Mouse (Mus musculus) hindbrain, embryonic 13.5 days (tissue): ENCODE data around the gene Dusp22. TPM values are rescaled to one million over a fixed set of nuclear protein-coding genes. Genes with fewer than 3 reads are reported as not detected.
A peak's percentile ranks its signal among the peaks of the same experiment; 100 is the strongest.

Experiments used
- ATAC-seq: fragments of 200-750 bp; cut with Nextera tagmentation; 2 replicates; pipeline ENCODE4 v1.8.0; 2017; ENCODE audit warnings: moderate TSS enrichment; ENCODE audit not compliant: low FRiP score
- H3K27ac ChIP-seq: fragments of 300-500 bp; sonication (generic); 2 replicates; pipeline ENCODE4 v1.5.1; 2015; ENCODE audit warnings: inconsistent platforms, mild to moderate bottlenecking, moderate library complexity
- H3K27me3 ChIP-seq: fragments of 300-500 bp; sonication (generic); 2 replicates; pipeline ENCODE4 v1.6.1; 2015; ENCODE audit warnings: mild to moderate bottlenecking, inconsistent platforms
- H3K36me3 ChIP-seq: fragments of 300-500 bp; sonication (generic); 2 replicates; pipeline ENCODE4 v1.6.1; 2015; ENCODE audit warnings: mild to moderate bottlenecking, inconsistent platforms
- H3K4me1 ChIP-seq: fragments of 300-500 bp; sonication (generic); replicated peaks from 2 replicates; pipeline ENCODE4 v1.6.1; 2015; ENCODE audit warnings: inconsistent platforms
- H3K4me2 ChIP-seq: fragments of 300-500 bp; sonication (generic); 2 replicates; pipeline ENCODE4 v1.6.1; 2015; ENCODE audit warnings: inconsistent platforms, mild to moderate bottlenecking, moderate library complexity
- H3K4me3 ChIP-seq: fragments of 300-500 bp; sonication (generic); 2 replicates; pipeline ENCODE4 v1.5.1; 2015; ENCODE audit warnings: mild to moderate bottlenecking, inconsistent platforms
- H3K9ac ChIP-seq: fragments of 300-500 bp; sonication (generic); 2 replicates; pipeline ENCODE4 v1.6.1; 2015; ENCODE audit warnings: mild to moderate bottlenecking, inconsistent platforms
- H3K9me3 ChIP-seq: fragments of 300-500 bp; sonication (generic); 2 replicates; pipeline ENCODE4 v1.6.1; 2016; ENCODE audit warnings: inconsistent platforms
- WGBS: fragments of 180-500 bp; shearing (Covaris S2); methylation state at CpG from one replicate; pipeline ENCODE4 v1.1.7; 2015; 5-methylcytosine and 5-hydroxymethylcytosine counted together
- polyA plus RNA-seq: library from polyadenylated mRNA; unstranded; fragments of >200 nt; fragmentation: Nextera tagmentation; extraction: Ambion mirVana; gene quantifications from 2 replicates; pipeline ENCODE4 v1.2.1, GENCODE M21; 2015

Gene Dusp22
- polyA plus RNA-seq, 1 experiment from 2014 or later, result 19.6 TPM

DNA sequence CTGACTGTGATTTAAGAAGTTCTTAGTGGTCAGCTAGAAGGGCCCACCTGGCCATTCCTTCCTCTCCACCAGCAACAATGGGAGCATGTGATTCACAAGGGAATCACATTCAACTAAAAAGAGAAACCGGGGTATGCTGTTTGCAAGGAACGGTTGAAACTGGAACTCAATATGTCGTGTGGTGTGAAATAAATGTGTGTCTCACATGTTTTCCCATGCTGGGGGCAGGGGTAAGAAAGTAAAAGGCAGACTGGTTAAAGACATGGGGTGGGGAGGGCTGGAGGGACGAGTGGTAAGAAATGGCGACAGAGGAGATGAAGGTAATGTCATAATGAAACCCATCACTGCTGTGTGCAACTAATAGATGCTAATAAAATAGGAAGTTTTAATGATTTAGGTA lies 87.3 kb downstream of the Dusp22 start:
- H3K4me2 ChIP-seq, result no peak overlapping the region
- 78% methylated on average over 5 of the region's 5 CpGs for WGBS
- no peaks in the 10 kb centered on the region for H3K9me3 ChIP-seq
- peaks cover 24% of the 10 kb centered on the region for H3K4me1 ChIP-seq
- no peak overlapping the region for H3K27ac ChIP-seq
- peaks cover 61% of the 10 kb centered on the region for H3K27me3 ChIP-seq
- H3K4me3 ChIP-seq, result no peak overlapping the region
- H3K36me3 ChIP-seq, result no peaks in the 10 kb centered on the region
- no peak overlapping the region for H3K9ac ChIP-seq
- ATAC-seq, result no peak

DNA sequence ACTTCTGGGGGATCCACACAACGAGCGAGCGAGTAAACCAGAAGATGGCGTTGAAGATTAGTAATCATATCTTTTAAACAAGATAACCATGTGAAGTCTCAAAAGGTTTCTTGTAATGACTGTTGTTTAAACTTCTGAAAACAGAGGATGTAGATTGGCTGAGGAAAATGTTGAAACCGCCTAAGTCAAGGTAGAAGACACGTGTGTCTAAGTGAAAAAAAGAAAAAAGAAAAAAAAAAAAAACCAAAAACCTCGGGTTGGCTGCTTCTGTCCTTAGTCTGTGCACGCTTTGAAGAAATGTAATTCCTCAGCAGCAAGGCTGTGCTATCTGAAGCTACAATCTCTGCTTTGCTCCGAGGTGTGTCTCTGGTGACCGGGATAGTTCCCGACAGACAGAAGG lies 87.7 kb downstream of the Dusp22 start:
- H3K27me3 ChIP-seq, result peaks cover 65% of the 10 kb centered on the region
- H3K9me3 ChIP-seq, result no peaks in the 10 kb centered on the region
- H3K4me3 ChIP-seq, result no peak overlapping the region
- H3K4me2 ChIP-seq, result no peak overlapping the region
- 77% methylated on average over 11 of the region's 11 CpGs for WGBS
- no peak for ATAC-seq
- H3K27ac ChIP-seq, result no peak overlapping the region
- peaks cover 24% of the 10 kb centered on the region for H3K4me1 ChIP-seq
- no peak overlapping the region for H3K9ac ChIP-seq
- H3K36me3 ChIP-seq, result no peaks in the 10 kb centered on the region

GRCm38 (mm10) chr13:30748321-30748720 lies 88.5 kb downstream of the Dusp22 start:
- Histone ChIP-seq H3K27me3 (peaks cover 73% of the 10 kb centered on the region), H3K4me2 (peak overlapping the region; percentile 66; the same call in 1 of the 2 replicates), H3K4me1 (peaks cover 24% of the 10 kb centered on the region), H3K27ac (no peak overlapping the region), H3K4me3 (0 out of 2 replicates have a peak overlapping the region, but pooled peaks have one; percentile 38), H3K36me3 (no peaks in the 10 kb centered on the region), H3K9me3 (no peaks in the 10 kb centered on the region), H3K9ac (no peak overlapping the region)
- no peak for ATAC-seq
- WGBS, result 59% methylated on average over 11 of the region's 11 CpGs

DNA sequence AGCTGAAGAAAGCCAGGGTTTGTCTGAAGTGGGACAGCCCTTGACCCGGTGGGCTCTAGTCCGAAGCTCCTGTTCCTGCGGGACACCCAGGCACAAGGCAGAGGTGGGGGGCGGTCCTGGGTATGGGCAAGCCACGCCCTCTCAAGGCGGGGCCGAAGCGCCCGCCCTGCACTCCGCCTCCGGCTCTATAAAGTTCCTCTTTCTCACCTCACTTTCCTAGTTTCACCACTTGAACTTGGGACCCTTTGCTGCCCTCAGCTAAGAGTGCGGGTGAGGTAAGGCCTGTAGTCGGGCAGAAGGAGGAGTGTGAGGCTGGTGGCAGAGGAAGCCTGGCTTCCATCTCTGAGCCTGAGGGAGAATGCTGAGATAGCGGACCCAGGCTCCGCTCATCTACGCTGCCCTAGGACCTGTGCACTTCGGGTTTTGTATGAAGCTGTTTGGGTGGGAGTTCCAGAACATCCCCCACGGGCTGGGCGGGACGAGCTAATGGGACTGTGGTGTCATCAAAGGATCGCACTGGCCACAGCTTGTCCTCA lies 89.3 kb downstream of the Dusp22 start, which contains the start of gene Irf4:
Gene Irf4, plus strand, starts transcription at position 206 of the 536 bp plus-strand sequence.
- WGBS, result under 1% methylated on average over 21 of the region's 21 CpGs
- Histone ChIP-seq H3K9me3 (no peaks in the 10 kb centered on the region), H3K36me3 (no peaks in the 10 kb centered on the region), H3K27ac (no peak within 1 kb of the TSS), H3K27me3 (peaks cover 74% of the 10 kb centered on the region), H3K4me1 (peaks cover 24% of the 10 kb centered on the region), H3K4me2 (peak within 1 kb of the TSS; percentile 66), H3K4me3 (peak within 1 kb of the TSS; percentile 38), H3K9ac (no peak within 1 kb of the TSS)
- ATAC-seq, result peak; percentile 68

GRCm38 (mm10) chr13:30749557-30750141 lies 89.8 kb downstream of the Dusp22 start:
- 4% methylated on average over 11 of the region's 11 CpGs for WGBS
- no peaks in the 10 kb centered on the region for H3K36me3 ChIP-seq
- H3K4me2 ChIP-seq, result peak overlapping the region; percentile 66
- no peak overlapping the region for H3K27ac ChIP-seq
- ATAC-seq, result no peak
- peak overlapping the region; percentile 38 for H3K4me3 ChIP-seq
- H3K9ac ChIP-seq, result no peak overlapping the region
- H3K9me3 ChIP-seq, result no peaks in the 10 kb centered on the region
- H3K27me3 ChIP-seq, result peaks cover 74% of the 10 kb centered on the region
- peaks cover 24% of the 10 kb centered on the region for H3K4me1 ChIP-seq

- 1% methylated on average over 33 of the region's 33 CpGs for WGBS
- Histone ChIP-seq H3K27me3 (peaks cover 74% of the 10 kb centered on the region), H3K4me2 (peak overlapping the region; percentile 66), H3K9me3 (no peaks in the 10 kb centered on the region), H3K9ac (0 out of 2 replicates have a peak overlapping the region, but pooled peaks have one; percentile 2), H3K4me3 (peak overlapping the region; percentile 38), H3K27ac (no peak overlapping the region), H3K4me1 (peaks cover 24% of the 10 kb centered on the region), H3K36me3 (no peaks in the 10 kb centered on the region)
- peak; percentile 31; the same call in 1 of the 2 replicates for ATAC-seq
Observed at GRCm38 (mm10) chr13:30750461-30751303, 90.9 kb downstream of the Dusp22 start.

- no peaks in the 10 kb centered on the region for H3K36me3 ChIP-seq
- H3K27me3 ChIP-seq, result peaks cover 69% of the 10 kb centered on the region
- peaks cover 24% of the 10 kb centered on the region for H3K4me1 ChIP-seq
- no peak overlapping the region for H3K9ac ChIP-seq
- no peak overlapping the region for H3K27ac ChIP-seq
- no peak for ATAC-seq
- no peak overlapping the region for H3K4me3 ChIP-seq
- WGBS, result 27% methylated on average over 6 of the region's 6 CpGs
- H3K9me3 ChIP-seq, result no peaks in the 10 kb centered on the region
- no peak overlapping the region for H3K4me2 ChIP-seq
Observed at GRCm38 (mm10) chr13:30751304-30751580, 91.4 kb downstream of the Dusp22 start.

GRCm38 (mm10) chr13:30752581-30753187 lies 92.9 kb downstream of the Dusp22 start:
- Histone ChIP-seq H3K4me3 (no peak overlapping the region), H3K9me3 (no peaks in the 10 kb centered on the region), H3K36me3 (no peaks in the 10 kb centered on the region), H3K27me3 (peaks cover 57% of the 10 kb centered on the region), H3K9ac (no peak overlapping the region), H3K27ac (no peak overlapping the region), H3K4me1 (peaks cover 24% of the 10 kb centered on the region), H3K4me2 (no peak overlapping the region)
- 86% methylated on average over 4 of the region's 4 CpGs for WGBS
- no peak for ATAC-seq

- 78% methylated on average over 3 of the region's 3 CpGs for WGBS
- H3K27me3 ChIP-seq, result peaks cover 49% of the 10 kb centered on the region
Observed at GRCm38 (mm10) chr13:30753441-30753840, 93.6 kb downstream of the Dusp22 start.

DNA sequence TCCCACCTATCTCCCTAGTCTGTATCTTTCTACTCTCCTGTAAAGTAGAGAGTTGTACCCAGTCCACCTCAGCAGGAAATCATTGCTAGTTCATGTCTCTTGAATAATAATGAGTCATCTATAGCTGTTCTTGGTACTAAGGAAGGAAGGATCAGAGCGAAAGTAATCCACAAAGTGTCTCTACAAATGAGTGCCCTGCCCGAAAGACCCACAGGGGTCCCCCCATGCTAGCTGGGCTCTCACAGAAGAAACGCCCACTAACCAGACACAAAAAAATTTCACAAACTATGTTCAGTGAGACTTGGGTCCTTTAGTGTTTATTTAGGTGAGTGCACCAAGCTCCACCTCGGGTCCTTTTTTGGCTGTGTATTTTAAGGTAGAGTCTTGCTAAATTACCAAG lies 94.3 kb downstream of the Dusp22 start:
- no peak for ATAC-seq
- Histone ChIP-seq H3K27me3 (peaks cover 43% of the 10 kb centered on the region), H3K27ac (no peak overlapping the region), H3K9ac (no peak overlapping the region), H3K9me3 (no peaks in the 10 kb centered on the region), H3K4me1 (peaks cover 19% of the 10 kb centered on the region), H3K36me3 (no peaks in the 10 kb centered on the region), H3K4me3 (no peak overlapping the region), H3K4me2 (no peak overlapping the region)
- 86% methylated on average over 4 of the region's 4 CpGs for WGBS

More at GRCm38 (mm10) chr13:30753441-30753840, 93.6 kb downstream of the Dusp22 start:
- Histone ChIP-seq H3K4me1 (peaks cover 24% of the 10 kb centered on the region), H3K9ac (no peak overlapping the region), H3K36me3 (no peaks in the 10 kb centered on the region), H3K4me3 (no peak overlapping the region), H3K4me2 (no peak overlapping the region), H3K9me3 (no peaks in the 10 kb centered on the region), H3K27ac (no peak overlapping the region)
- ATAC-seq, result no peak

DNA sequence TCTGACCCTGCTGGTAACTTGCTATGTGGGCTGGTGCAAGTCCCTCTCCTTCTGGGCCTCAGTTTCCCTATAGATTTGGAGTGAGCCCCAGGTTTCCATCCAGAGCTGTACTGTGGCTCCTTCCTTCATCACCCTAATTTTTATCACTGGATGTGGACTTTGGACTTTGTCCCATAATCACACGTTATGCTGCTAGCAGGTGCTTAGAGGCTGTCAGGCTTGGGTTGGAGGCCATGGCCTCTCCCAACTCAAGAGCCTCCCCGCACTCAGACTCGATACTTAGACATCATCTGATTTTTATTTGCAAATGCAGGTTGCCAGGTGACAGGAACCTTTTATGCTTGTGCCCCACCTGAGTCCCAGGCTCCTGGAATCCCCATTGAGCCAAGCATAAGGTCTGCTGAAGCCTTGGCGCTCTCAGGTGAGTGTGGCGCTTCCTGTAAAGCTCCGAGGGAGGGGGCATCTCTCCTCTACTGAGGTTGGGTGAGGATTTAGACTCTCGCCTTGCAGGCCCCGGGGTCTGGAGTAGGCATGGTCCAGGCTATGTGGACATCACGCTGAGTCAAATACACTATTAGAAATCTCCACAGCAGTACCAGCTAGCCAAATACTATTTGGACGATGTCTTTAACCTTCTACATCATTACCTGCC lies 95.2 kb downstream of the Dusp22 start:
- peaks cover 10% of the 10 kb centered on the region for H3K4me1 ChIP-seq
- no peak overlapping the region for H3K4me2 ChIP-seq
- WGBS, result 88% methylated on average over 10 of the region's 10 CpGs
- no peak overlapping the region for H3K27ac ChIP-seq
- H3K36me3 ChIP-seq, result no peaks in the 10 kb centered on the region
- H3K9ac ChIP-seq, result no peak overlapping the region
- H3K9me3 ChIP-seq, result no peaks in the 10 kb centered on the region
- ATAC-seq, result no peak
- H3K27me3 ChIP-seq, result peaks cover 34% of the 10 kb centered on the region
- H3K4me3 ChIP-seq, result no peak overlapping the region

DNA sequence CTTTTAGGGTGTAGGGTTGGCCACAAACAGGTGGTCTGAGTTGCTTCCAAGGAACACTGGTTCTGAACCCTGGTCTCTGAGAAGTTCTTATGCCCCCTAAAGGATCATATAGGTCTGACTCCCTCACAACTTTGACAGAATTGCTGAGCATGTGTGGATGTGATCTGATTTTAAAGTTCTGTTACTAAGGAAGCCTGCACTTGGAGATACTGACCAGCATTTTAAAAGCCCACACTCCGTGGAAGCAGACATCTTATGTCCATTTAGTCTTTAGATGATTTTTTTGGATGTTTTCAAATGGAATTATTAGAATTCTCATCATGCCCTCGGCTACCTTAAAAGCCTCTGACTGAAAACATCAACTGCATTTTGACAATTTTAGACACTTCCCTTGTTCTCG lies 95.8 kb downstream of the Dusp22 start:
- Histone ChIP-seq H3K4me1 (peaks cover 4% of the 10 kb centered on the region), H3K9me3 (no peaks in the 10 kb centered on the region), H3K27me3 (peaks cover 28% of the 10 kb centered on the region), H3K27ac (no peak overlapping the region), H3K4me3 (no peak overlapping the region), H3K4me2 (no peak overlapping the region), H3K36me3 (no peaks in the 10 kb centered on the region), H3K9ac (no peak overlapping the region)
- no peak for ATAC-seq
- 75% methylated on average over 3 of the region's 3 CpGs for WGBS
